Mouse (Mus musculus) liver, embryonic 14.5 days (tissue): ENCODE measurements around the gene 4933405O20Rik. TPM values are rescaled to one million over a fixed set of nuclear protein-coding genes. Genes with fewer than 3 reads are reported as not detected.

Experiments used
- ATAC-seq: fragments of 200-750 bp; cut with Nextera tagmentation; 2 replicates; pipeline ENCODE4 v1.8.0; 2017; ENCODE audit warnings: moderate number of reproducible peaks, mild to moderate bottlenecking, moderate library complexity; ENCODE audit not compliant: insufficient read depth
- DNase-seq, 3 experiments: peaks; one replicate each; pipeline ENCODE4 v3.0.0-alpha.2; 2012 to 2013; ENCODE audit warnings: low read depth in 3 of 3, low spot score in 3 of 3
- H3K27ac ChIP-seq: fragments of 300-500 bp; sonication (generic); 2 replicates; pipeline ENCODE4 v1.5.1; 2014; ENCODE audit warnings: moderate library complexity, mild to moderate bottlenecking, control low read depth, inconsistent platforms
- H3K27me3 ChIP-seq: fragments of 300-500 bp; sonication (generic); 2 replicates; pipeline ENCODE4 v1.6.1; 2014; ENCODE audit warnings: mild to moderate bottlenecking, low read length, moderate library complexity; ENCODE audit not compliant: control insufficient read depth, insufficient read depth
- H3K36me3 ChIP-seq: fragments of 300-500 bp; sonication (generic); replicated peaks from 2 replicates; pipeline ENCODE4 v1.6.1; 2014; ENCODE audit warnings: low read depth; ENCODE audit not compliant: control insufficient read depth, insufficient read depth
- H3K4me1 ChIP-seq, 2 experiments: fragments of 200-500 bp in 1 of 2; fragments of 300-500 bp in 1 of 2; sonication (generic) in 1 of 2; replicated peaks; 2 replicates each; pipeline ENCODE4 v1.6.1; 2012 to 2014; ENCODE audit warnings: antibody characterized with exemption in 1 of 2, inconsistent platforms in 1 of 2, low read length in 1 of 2; ENCODE audit not compliant: control insufficient read depth in 2 of 2, insufficient read depth in 2 of 2
- H3K4me2 ChIP-seq: fragments of 300-500 bp; sonication (generic); 2 replicates; pipeline ENCODE4 v1.6.1; 2014; ENCODE audit warnings: low read depth, mild to moderate bottlenecking, control low read depth, moderate library complexity
- H3K4me3 ChIP-seq, 2 experiments: fragments of 200-500 bp in 1 of 2; fragments of 300-500 bp in 1 of 2; sonication (generic) in 1 of 2; 2 replicates each; pipeline ENCODE4 v1.5.1; 2012 to 2014; ENCODE audit warnings: low read depth in 2 of 2, low read length in 2 of 2, mild to moderate bottlenecking in 2 of 2, control low read depth in 1 of 2, inconsistent platforms in 1 of 2, moderate library complexity in 1 of 2; ENCODE audit not compliant: insufficient read depth in 1 of 2
- H3K9ac ChIP-seq: fragments of 300-500 bp; sonication (generic); replicated peaks from 2 replicates; pipeline ENCODE4 v1.6.1; 2014; ENCODE audit warnings: mild to moderate bottlenecking, control low read depth, moderate library complexity
- H3K9me3 ChIP-seq: fragments of 300-500 bp; sonication (generic); 2 replicates; pipeline ENCODE4 v1.6.1; 2016; ENCODE audit warnings: low read length, mixed read lengths; ENCODE audit not compliant: control insufficient read depth
- CTCF ChIP-seq: IDR thresholded peaks from 2 replicates; pipeline ENCODE4 v1.5.1; 2016; ENCODE audit warnings: antibody characterized with exemption, low read depth, control low read depth
- EP300 ChIP-seq: IDR thresholded peaks from 2 replicates; pipeline ENCODE4 v1.6.1; 2016; ENCODE audit warnings: antibody characterized with exemption, low read depth
- WGBS: fragments of 180-500 bp; shearing (Covaris S2); extraction: QIAGEN DNeasy Blood & Tissue Kit; methylation state at CpG from one replicate; pipeline ENCODE4 v1.1.7; 2014; ENCODE audit not compliant: insufficient replicate concordance; 5-methylcytosine and 5-hydroxymethylcytosine counted together
- polyA plus RNA-seq, 2 experiments: library from polyadenylated mRNA; depleted of rRNA in 1 of 2; stranded (reverse) in 1 of 2; unstranded in 1 of 2; fragments of >200 nt; fragmentation: Nextera tagmentation in 1 of 2; extraction: Ambion mirVana in 1 of 2; gene quantifications; 2 replicates each; pipeline versions ENCODE4 v1.2.1 to v1.2.3; 2012 to 2014

Gene 4933405O20Rik
- polyA plus RNA-seq, 2 experiments = not detected

- 57% methylated on average over 8 of the region's 8 CpGs for WGBS
- Histone ChIP-seq H3K27ac (no peak overlapping the region), H3K4me2 (no peak overlapping the region), H3K36me3 (no peaks in the 10 kb centered on the region), H3K9ac (no peak overlapping the region), H3K4me1 (no peaks in the 10 kb centered on the region), H3K27me3 (no peaks in the 10 kb centered on the region), H3K9me3 (no peaks in the 10 kb centered on the region), H3K4me3 (no peak overlapping the region)
- TF ChIP-seq EP300 = no peak
- TF ChIP-seq CTCF = no peak
- ATAC-seq = no peak
- no peak for DNase-seq
These were observed 10.2 kb upstream of the 4933405O20Rik start for GRCm38 (mm10) chr7:50588642-50589424.

- TF ChIP-seq CTCF = no peak
- Histone ChIP-seq H3K36me3 (no peaks in the 10 kb centered on the region), H3K9ac (no peak overlapping the region), H3K4me2 (no peak overlapping the region), H3K27me3 (no peaks in the 10 kb centered on the region), H3K27ac (no peak overlapping the region), H3K9me3 (no peaks in the 10 kb centered on the region; the same call in 1 of the 2 replicates), H3K4me1 (no peaks in the 10 kb centered on the region), H3K4me3 (no peak overlapping the region)
- no peak for ATAC-seq
- no peak for DNase-seq
- WGBS = 52% methylated on average over 2 of the region's 2 CpGs
These were observed 15.1 kb downstream of the 4933405O20Rik start for GRCm38 (mm10) chr7:50614101-50614500.

- no peak overlapping the region for H3K4me3 ChIP-seq
- TF ChIP-seq EP300 (no peak), CTCF (no peak)
- no peak overlapping the region for H3K4me2 ChIP-seq
- no peak overlapping the region for H3K27ac ChIP-seq
- no peak for DNase-seq
- ATAC-seq = no peak
- H3K4me1 ChIP-seq = no peaks in the 10 kb centered on the region
- H3K27me3 ChIP-seq = no peaks in the 10 kb centered on the region
- no peaks in the 10 kb centered on the region for H3K36me3 ChIP-seq
- no peak overlapping the region for H3K9ac ChIP-seq
- WGBS = 53% methylated on average over 3 of the region's 3 CpGs
- no peaks in the 10 kb centered on the region for H3K9me3 ChIP-seq
These were observed 30.2 kb downstream of the 4933405O20Rik start for GRCm38 (mm10) chr7:50629186-50629585.

- 52% methylated on average over 2 of the region's 2 CpGs for WGBS
These were observed 34.2 kb downstream of the 4933405O20Rik start for GRCm38 (mm10) chr7:50633147-50633546.

More at GRCm38 (mm10) chr7:50633147-50633546, 34.2 kb downstream of the 4933405O20Rik start:
- no peak for ATAC-seq
- H3K4me3 ChIP-seq = no peak overlapping the region
- H3K4me1 ChIP-seq = no peaks in the 10 kb centered on the region
- no peak overlapping the region for H3K4me2 ChIP-seq
- H3K9ac ChIP-seq = no peak overlapping the region
- no peak for DNase-seq
- no peaks in the 10 kb centered on the region for H3K9me3 ChIP-seq
- H3K36me3 ChIP-seq = no peaks in the 10 kb centered on the region
- H3K27ac ChIP-seq = no peak overlapping the region
- no peak for TF ChIP-seq CTCF
- TF ChIP-seq EP300 = no peak
- H3K27me3 ChIP-seq = no peaks in the 10 kb centered on the region
